ENCODE assay signal across 8 mouse cellular contexts in genomic region chr10:98913961-98914809, GRCm38 (mm10). TPM values are rescaled to one million over a fixed set of nuclear protein-coding genes. Genes with fewer than 3 reads are reported as not detected.
A peak's percentile ranks its signal among the peaks of the same experiment; 100 is the strongest.
DNase-seq lines count a peak whose midpoint lies in the region; ATAC-seq lines count a peak whose summit lies in the region.

Gene Atp2b1 (plus strand): TSS chr10:98914406.

- peak; percentile 94 for ATAC-seq in hindbrain, embryonic 11.5 days (ENCODE audit: low FRiP score)

- H3K27ac ChIP-seq in hindbrain, embryonic 11.5 days (ENCODE audit: low read depth, low read length), result peak within 1 kb of the TSS; percentile 99

- no peaks in the 10 kb centered on the region for H3K4me1 ChIP-seq in hindbrain, embryonic 11.5 days (replicated peaks; ENCODE audit: control insufficient read depth, insufficient read depth, low read length)

- H3K4me3 ChIP-seq in hindbrain, embryonic 11.5 days (ENCODE audit: low read depth, low read length), result peak within 1 kb of the TSS; percentile 92

- no peaks in the 10 kb centered on the region for H3K9me3 ChIP-seq in hindbrain, embryonic 11.5 days (ENCODE audit: control insufficient read depth, low read length)

- H3K9ac ChIP-seq in hindbrain, embryonic 11.5 days (ENCODE audit: low read depth, low read length), result peak within 1 kb of the TSS; percentile 90

- no peaks in the 10 kb centered on the region for H3K27me3 ChIP-seq in hindbrain, embryonic 11.5 days (ENCODE audit: control insufficient read depth, insufficient read depth, low read length)

- H3K36me3 ChIP-seq in hindbrain, embryonic 11.5 days (ENCODE audit: control insufficient read depth, insufficient read depth, low read length), result no peaks in the 10 kb centered on the region

- under 1% methylated on average over 59 of the region's 120 CpGs for WGBS in hindbrain, embryonic 11.5 days

- H3K4me2 ChIP-seq in hindbrain, embryonic 11.5 days (replicated peaks; ENCODE audit: low read depth, low read length), result peak within 1 kb of the TSS; percentile 92

- peak; percentile 96 for DNase-seq in MN1 (ENCODE audit: low spot score)
- DNase-seq in cerebellum, adult 9-10 months, result peak; percentile 95
- peak; percentile 79 to 91 for DNase-seq in frontal cortex, adult 2 months (ENCODE audit: extremely low spot score in 1 of 2, low spot score in 1 of 2)
- peak; percentile 95 for DNase-seq in hindbrain, embryonic 11.5 days (ENCODE audit: low spot score)
- DNase-seq in layer of hippocampus, postnatal 10 days (ENCODE audit: low spot score in 2 of 2), result peak; percentile 91 to 96
- peak; percentile 98 for DNase-seq in lung, postnatal 10 days
- DNase-seq in ovary, postnatal 36 days (ENCODE audit: low spot score), result peak; percentile 95
- DNase-seq in thymus, postnatal 25 days, result peak; percentile 95

RNA-seq across cellular contexts. Expression of gene Atp2b1, which starts in this region (rescaled TPM):
- polyA plus RNA-seq in frontal cortex, adult 2 months (2012; rRNA removed), result 352 and 359 TPM in 2 replicates
- 112 and 128 TPM in 2 replicates for polyA plus RNA-seq in hindbrain, embryonic 11.5 days (2014; fragmentation: Nextera tagmentation; extraction: Ambion mirVana)
- total RNA-seq in layer of hippocampus, postnatal 10 days (2021), result 1,000 to 10,000 TPM; 1,022 to 1,059 TPM

Comparison
In these comparisons a context has a peak if more than half of its experiments do, and no peak if none do; other contexts are left out.
1. Peak in every context shown above with its lines: DNase-seq, ATAC-seq, H3K4me3 ChIP-seq and H3K27ac ChIP-seq.